Mouse (Mus musculus) thymus, adult 2 months (tissue): ENCODE results near the gene Ifnl2. TPM values are rescaled to one million over a fixed set of nuclear protein-coding genes. Genes with fewer than 3 reads are reported as not detected.
"Not testable (repeated sequence)": the region's sequence is repeated elsewhere in the genome, so short reads cannot be mapped to it uniquely, and the experiment has no call there.

ENCODE experiments used
- DNase-seq: peaks from one replicate; pipeline ENCODE4 v3.0.0; 2021
- H3K27ac ChIP-seq: fragments of 200-500 bp; 2 replicates; pipeline ENCODE4 v1.5.1; 2012; ENCODE audit warnings: low read length, control low read depth; ENCODE audit not compliant: control insufficient read depth, insufficient read depth
- H3K27me3 ChIP-seq: fragments of 200-500 bp; 2 replicates; pipeline ENCODE4 v1.6.1; 2012; ENCODE audit warnings: mild to moderate bottlenecking, low read length, moderate library complexity, mixed read lengths; ENCODE audit not compliant: control insufficient read depth, insufficient read depth
- H3K36me3 ChIP-seq: fragments of 200-500 bp; 2 replicates; pipeline ENCODE4 v1.6.1; 2012; ENCODE audit warnings: mild to moderate bottlenecking, low read length, moderate library complexity; ENCODE audit not compliant: control insufficient read depth, insufficient read depth
- H3K4me1 ChIP-seq: fragments of 200-500 bp; replicated peaks from 2 replicates; pipeline ENCODE4 v1.6.1; 2012; ENCODE audit warnings: low read length; ENCODE audit not compliant: control insufficient read depth, insufficient read depth
- H3K4me3 ChIP-seq: fragments of 200-500 bp; 2 replicates; pipeline ENCODE4 v1.5.1; 2012; ENCODE audit warnings: mild to moderate bottlenecking, low read length, control low read depth, moderate library complexity; ENCODE audit not compliant: control insufficient read depth, insufficient read depth
- CTCF ChIP-seq: fragments of 200-500 bp; IDR thresholded peaks from 2 replicates; pipeline ENCODE4 v1.5.1; 2012; ENCODE audit warnings: mild to moderate bottlenecking, control low read depth, low read length, moderate library complexity, borderline replicate concordance; ENCODE audit not compliant: control insufficient read depth, poor library complexity, insufficient read depth; ENCODE audit errors: extremely low read depth
- POLR2A ChIP-seq: fragments of 200-500 bp; IDR thresholded peaks from 2 replicates; pipeline ENCODE4 v1.6.1; 2012; ENCODE audit warnings: mild to moderate bottlenecking, low read length, control low read depth, moderate library complexity; ENCODE audit not compliant: control insufficient read depth, poor library complexity, insufficient read depth; ENCODE audit errors: extremely low read depth
- WGBS: fragments of 180-500 bp; shearing (Covaris S2); methylation state at CpG from one replicate; pipeline ENCODE4 v1.1.7; 2018; 5-methylcytosine and 5-hydroxymethylcytosine counted together
- polyA plus RNA-seq: library from polyadenylated mRNA; depleted of rRNA; stranded (reverse); fragments of >200 nt; gene quantifications from 2 replicates; pipeline ENCODE4 v1.2.3, GENCODE M21; 2012

The Ifnl2 gene
- polyA plus RNA-seq, 1 experiment: 0.59 TPM

GRCm38 (mm10) chr7:28547154-28547553 is 36.9 kb upstream of the Ifnl2 start, which contains the start of gene Nccrp1:
TSS of gene Nccrp1 (minus strand) at chr7:28547254.
- no peak within 1 kb of the TSS for H3K4me3 ChIP-seq
- H3K27ac ChIP-seq: no peak within 1 kb of the TSS
- no peak for DNase-seq
- TF ChIP-seq POLR2A (no peak), CTCF (no peak)
- H3K27me3 ChIP-seq: peaks cover 10% of the 10 kb centered on the region
- 17% methylated on average over 5 of the region's 5 CpGs for WGBS
- H3K36me3 ChIP-seq: no peaks in the 10 kb centered on the region
- H3K4me1 ChIP-seq: peaks cover 21% of the 10 kb centered on the region

GRCm38 (mm10) chr7:28546649-28547048 is 36.4 kb upstream of the Ifnl2 start:
- Histone ChIP-seq H3K4me1 (peaks cover 21% of the 10 kb centered on the region), H3K27ac (no peak overlapping the region), H3K27me3 (peaks cover 10% of the 10 kb centered on the region), H3K36me3 (no peaks in the 10 kb centered on the region), H3K4me3 (no peak overlapping the region)
- TF ChIP-seq POLR2A (no peak), CTCF (no peak)
- 2% methylated on average over 22 of the region's 22 CpGs for WGBS
- no peak for DNase-seq

GRCm38 (mm10) chr7:28545891-28546210 is 35.6 kb upstream of the Ifnl2 start:
- no peak for DNase-seq
- Histone ChIP-seq H3K27me3 (peaks cover 10% of the 10 kb centered on the region), H3K4me1 (peaks cover 21% of the 10 kb centered on the region), H3K36me3 (no peaks in the 10 kb centered on the region), H3K4me3 (no peak overlapping the region), H3K27ac (no peak overlapping the region)
- TF ChIP-seq CTCF (no peak), POLR2A (no peak)
- WGBS: 80% methylated on average over 7 of the region's 7 CpGs

- Histone ChIP-seq H3K4me1 (peaks cover 21% of the 10 kb centered on the region), H3K27me3 (peaks cover 10% of the 10 kb centered on the region), H3K27ac (no peak overlapping the region), H3K4me3 (no peak overlapping the region), H3K36me3 (no peaks in the 10 kb centered on the region)
- 66% methylated on average over 14 of the region's 14 CpGs for whole genome bisulfite sequencing
- TF ChIP-seq CTCF (no peak), POLR2A (no peak)
- no peak for DNase-seq
These were observed 35.0 kb upstream of the Ifnl2 start for GRCm38 (mm10) chr7:28545048-28545890.

- H3K4me3 ChIP-seq: no peak overlapping the region
- no peak for TF ChIP-seq CTCF
- no peak for TF ChIP-seq POLR2A
- peaks cover 10% of the 10 kb centered on the region for H3K27me3 ChIP-seq
- DNase-seq: no peak
- H3K4me1 ChIP-seq: peaks cover 21% of the 10 kb centered on the region
- no peaks in the 10 kb centered on the region for H3K36me3 ChIP-seq
- 25% methylated on average over 27 of the region's 27 CpGs for WGBS
- no peak overlapping the region for H3K27ac ChIP-seq
These were observed 33.9 kb upstream of the Ifnl2 start for GRCm38 (mm10) chr7:28544051-28544601.

- no peak within 1 kb of the TSS for H3K4me3 ChIP-seq
- H3K27me3 ChIP-seq: no peaks in the 10 kb centered on the region; the same call in 1 of the 2 replicates
- no peaks in the 10 kb centered on the region for H3K36me3 ChIP-seq
- TF ChIP-seq POLR2A (no peak), CTCF (no peak)
- whole genome bisulfite sequencing: 80% methylated on average over 4 of the region's 4 CpGs
- DNase-seq: no peak
- H3K27ac ChIP-seq: no peak within 1 kb of the TSS
- H3K4me1 ChIP-seq: peaks cover 8% of the 10 kb centered on the region; the same call in 1 of the 2 replicates
These were observed 30.3 kb upstream of the Ifnl2 start, which contains the start of gene Sycn for GRCm38 (mm10) chr7:28540526-28540925. TSS of gene Sycn (plus strand) at chr7:28540885.

GRCm38 (mm10) chr7:28538886-28539285 is 28.6 kb upstream of the Ifnl2 start:
- DNase-seq, H3K27ac ChIP-seq, H3K4me3 ChIP-seq, H3K36me3 ChIP-seq, H3K27me3 ChIP-seq, H3K4me1 ChIP-seq: not testable (repeated sequence)
- 82% methylated on average over 6 of the region's 6 CpGs for WGBS
